24 mouse cellular contexts compared by ENCODE assay signal in the genomic region with DNA sequence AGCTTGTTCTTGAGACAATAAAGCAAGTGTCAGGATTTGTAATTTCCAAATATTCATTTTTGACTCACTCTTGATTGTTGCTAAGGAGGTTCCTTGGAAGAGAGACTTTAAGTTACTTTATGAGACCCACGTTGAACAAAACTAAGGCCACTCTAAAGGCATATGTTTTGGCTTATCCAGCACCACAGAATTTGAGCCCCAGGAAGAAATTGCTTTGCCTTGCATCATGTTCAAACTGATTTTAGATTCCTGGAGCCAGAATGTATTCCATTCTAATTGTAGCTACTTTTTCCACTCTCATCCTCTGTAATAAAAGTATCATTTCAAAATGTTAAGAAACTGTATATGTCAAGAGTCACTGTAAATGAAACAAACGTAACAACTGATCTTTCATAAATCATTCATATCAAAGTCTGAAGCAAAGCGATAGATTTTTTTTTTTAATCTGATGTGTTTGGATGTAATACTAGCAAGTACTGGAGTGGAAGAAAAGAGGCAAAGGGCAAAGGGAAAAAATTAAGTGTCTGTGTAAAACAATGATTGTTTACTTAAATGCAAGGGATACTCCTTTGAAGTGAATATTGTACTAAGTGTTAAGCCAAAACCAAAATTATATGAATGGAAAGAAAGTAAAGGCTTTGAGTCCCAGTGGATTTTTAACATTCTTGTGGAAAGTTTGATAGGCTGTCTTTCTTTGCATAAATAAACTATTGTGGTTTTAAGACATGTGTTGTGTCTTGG.
"Had no signal": no experiment of that assay in that cellular context is flagged by ENCODE, and none has a peak within 500 bp of the region (broad histone marks: within the 10 kb centered on the region; RNA-seq: fewer than 3 reads in every experiment).

No protein-coding gene starts in this region.

- H3K27ac ChIP-seq: layer of hippocampus, adult 2 months; limb, embryonic 10.5 days; limb, embryonic 13.5 days; liver, embryonic 12.5 days; liver, embryonic 15.5 days; midbrain, embryonic 10.5 days; midbrain, embryonic 13.5 days; neural tube, embryonic 12.5 days; neural tube, embryonic 15.5 days; stomach, postnatal 0 days had no signal

- H3K27me3 ChIP-seq: limb, embryonic 13.5 days; liver, embryonic 12.5 days; liver, embryonic 15.5 days; megakaryocyte, embryonic 14.5 days; midbrain, embryonic 13.5 days; neural tube, embryonic 12.5 days; neural tube, embryonic 15.5 days had no signal

- H3K36me3 ChIP-seq: limb, embryonic 10.5 days; limb, embryonic 13.5 days; liver, embryonic 12.5 days; liver, embryonic 15.5 days; midbrain, embryonic 10.5 days; midbrain, embryonic 13.5 days; neural tube, embryonic 12.5 days; neural tube, embryonic 15.5 days had no signal

- H3K9ac ChIP-seq: limb, embryonic 13.5 days; liver, embryonic 12.5 days; liver, embryonic 15.5 days; midbrain, embryonic 13.5 days; neural tube, embryonic 12.5 days; neural tube, embryonic 15.5 days had no signal

- H3K9me3 ChIP-seq: limb, embryonic 10.5 days; limb, embryonic 13.5 days; liver, embryonic 12.5 days; liver, embryonic 15.5 days; megakaryocyte, embryonic 14.5 days; midbrain, embryonic 10.5 days; midbrain, embryonic 13.5 days; neural tube, embryonic 12.5 days; neural tube, embryonic 15.5 days had no signal

- H3K4me3 ChIP-seq: layer of hippocampus, adult 2 months; limb, embryonic 10.5 days; limb, embryonic 13.5 days; liver, embryonic 12.5 days; liver, embryonic 15.5 days; megakaryocyte, embryonic 14.5 days; midbrain, embryonic 10.5 days; midbrain, embryonic 13.5 days; neural tube, embryonic 12.5 days; neural tube, embryonic 15.5 days had no signal

- ATAC-seq: liver, embryonic 12.5 days; midbrain, embryonic 13.5 days had no signal

- H3K4me2 ChIP-seq: limb, embryonic 13.5 days; liver, embryonic 12.5 days; liver, embryonic 15.5 days; midbrain, embryonic 13.5 days; neural tube, embryonic 12.5 days; neural tube, embryonic 15.5 days had no signal

- DNase-seq: kidney, adult 11 months; kidney, adult 8-10 months; kidney, postnatal 25 days; layer of hippocampus, adult 9-11 months; liver; lung, adult 18-20 months; lung, postnatal 36 days; right cerebral cortex, adult 18-20 months; right cerebral cortex, postnatal 14 days; right cerebral cortex, postnatal 4 days; thymus, adult 2 months; thymus, postnatal 14 days; thymus, postnatal 4 days had no signal

- H3K4me1 ChIP-seq: limb, embryonic 10.5 days; limb, embryonic 13.5 days; liver, embryonic 12.5 days; liver, embryonic 15.5 days; megakaryocyte, embryonic 14.5 days; midbrain, embryonic 10.5 days; midbrain, embryonic 13.5 days; neural tube, embryonic 12.5 days; neural tube, embryonic 15.5 days had no signal
